Mouse (Mus musculus) urinary bladder, adult 18-20 months (tissue): Measurements from ENCODE around the gene Prelp.
A peak's percentile ranks its signal among the peaks of the same experiment; 100 is the strongest.

Experiments
- DNase-seq, 2 experiments: peaks; one replicate each; pipeline ENCODE4 v3.0.0; 2022; ENCODE audit warnings: low spot score in 2 of 2, mixed read lengths in 2 of 2

The Prelp gene

DNA sequence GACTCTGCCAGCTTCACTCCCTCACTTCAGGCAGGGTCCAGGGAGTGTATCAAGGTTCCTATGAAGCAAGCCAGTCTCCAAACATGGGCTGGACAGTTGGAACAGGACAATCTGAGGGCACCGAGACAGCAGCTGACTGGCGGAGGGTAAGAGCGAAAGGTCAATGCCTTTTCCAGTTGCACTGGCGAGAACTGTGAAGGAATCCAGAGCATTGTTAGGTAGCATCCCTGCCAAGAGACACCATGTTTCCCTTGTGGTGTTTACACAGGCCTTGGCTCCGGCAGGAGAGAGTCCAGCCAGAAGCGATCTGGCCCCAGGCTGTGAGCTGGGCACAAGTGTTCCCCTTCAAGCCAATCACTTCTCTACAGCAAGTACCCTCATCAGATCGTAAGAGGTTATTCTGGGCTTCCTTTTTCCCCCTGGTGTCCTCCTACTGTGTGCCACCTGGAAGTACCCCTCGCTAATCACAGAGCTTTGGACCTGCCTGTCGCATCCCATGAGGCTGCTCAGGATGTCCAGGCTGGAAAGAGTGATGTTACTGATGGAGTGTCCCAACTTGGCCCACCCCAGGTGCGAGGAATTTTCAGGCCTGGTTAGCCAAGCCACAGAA is 13.2 kb upstream of the Prelp start:
- DNase-seq: no peak

DNA sequence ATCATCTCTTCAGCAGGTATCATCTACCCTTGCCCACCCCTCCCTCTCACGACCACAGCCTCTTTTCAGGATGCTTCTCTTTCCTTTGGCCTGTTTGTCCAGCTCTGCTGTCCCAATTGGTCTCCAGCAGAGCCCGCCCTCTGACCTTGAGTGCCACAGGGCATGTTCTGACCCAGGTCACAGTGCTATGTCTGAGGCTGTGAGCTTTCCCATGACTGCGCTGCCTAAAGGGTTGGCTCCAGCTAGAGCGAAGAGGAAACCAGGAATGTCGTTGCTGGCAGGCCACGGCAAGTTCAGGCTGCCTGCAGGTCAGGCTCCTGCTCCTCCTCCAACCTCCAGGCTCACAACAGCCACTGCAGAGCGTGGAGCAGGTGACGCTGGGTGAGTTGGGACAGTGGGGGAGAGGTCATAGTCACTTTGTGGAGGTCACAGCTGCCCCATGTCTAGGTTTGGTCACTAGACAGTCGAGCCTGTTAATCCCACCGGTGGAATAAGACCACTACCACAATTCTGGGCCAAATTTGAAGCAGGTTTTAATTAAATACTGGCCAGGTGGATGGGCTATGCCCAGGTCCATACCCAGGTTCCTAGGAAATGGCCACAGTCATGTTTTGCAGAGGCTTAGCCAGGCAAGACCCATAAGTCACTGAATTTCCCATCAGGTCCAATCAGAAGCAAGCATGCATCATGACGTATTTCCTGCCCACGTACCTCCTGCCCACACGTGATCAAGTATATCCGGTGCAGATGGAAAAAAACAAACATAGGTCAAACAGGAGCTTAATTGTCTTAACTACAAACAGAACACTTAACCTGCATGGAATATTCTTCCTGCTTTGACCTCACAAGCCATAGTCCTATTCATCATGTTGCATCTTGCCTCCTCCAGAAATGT is 12.3 kb upstream of the Prelp start:
- no peak for DNase-seq

GRCm38 (mm10) chr1:133929980-133930379 is 8.8 kb upstream of the Prelp start:
- no peak for DNase-seq

DNA sequence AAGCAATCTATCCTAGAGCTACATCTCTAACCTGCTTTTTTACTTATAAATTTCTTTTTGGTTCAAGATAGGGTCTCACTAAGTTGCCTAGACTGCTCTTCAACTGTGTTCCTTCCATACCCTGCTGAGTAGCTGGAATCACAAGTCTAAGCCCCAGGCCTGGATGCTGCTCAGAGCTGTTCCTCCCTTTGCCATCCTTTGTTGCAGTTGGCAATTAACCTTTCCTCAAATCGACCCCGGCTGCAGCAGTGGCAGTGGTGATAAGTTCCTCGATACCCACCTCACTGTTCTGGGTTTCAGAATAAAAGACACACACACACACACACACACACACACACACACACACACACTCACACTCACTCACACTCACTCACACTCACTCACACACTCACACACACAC is 4.0 kb upstream of the Prelp start:
- no peak for DNase-seq

DNA sequence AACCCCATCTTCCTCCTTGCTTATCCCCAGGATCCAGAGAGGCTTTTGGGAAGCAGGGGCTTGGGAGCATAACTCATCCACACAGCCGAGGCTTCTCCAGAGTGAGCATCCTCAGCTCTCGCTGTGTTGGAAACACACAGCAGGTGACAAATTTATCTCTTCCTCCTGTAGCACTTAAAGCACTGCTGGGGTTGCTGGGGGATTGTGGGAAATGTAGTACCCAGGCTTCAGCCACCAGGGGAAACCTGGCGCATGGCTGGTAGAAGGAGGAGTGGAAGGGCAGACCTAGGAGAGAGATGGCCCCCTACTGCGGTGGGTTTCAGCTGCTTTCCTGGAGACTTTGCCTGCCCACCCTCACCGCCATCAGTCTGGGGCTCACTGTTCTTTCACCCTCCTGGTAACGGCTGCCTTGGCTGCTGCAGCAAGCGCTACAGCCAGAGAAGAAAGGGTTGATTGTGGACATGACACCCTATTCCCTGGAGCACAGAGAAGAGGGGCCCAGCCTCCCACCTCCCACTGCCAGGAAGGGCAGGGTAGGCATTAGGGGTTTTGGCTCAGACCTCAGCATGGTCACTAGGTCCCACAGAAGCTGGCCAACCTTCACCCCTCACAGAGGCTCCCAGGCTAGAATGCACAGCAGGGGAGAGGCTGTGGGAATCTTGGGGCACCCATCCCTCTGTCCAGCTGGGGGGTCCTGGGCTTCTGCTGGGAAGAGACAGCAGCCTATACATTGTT is 3.1 kb upstream of the Prelp start:
- DNase-seq: no peak

DNA sequence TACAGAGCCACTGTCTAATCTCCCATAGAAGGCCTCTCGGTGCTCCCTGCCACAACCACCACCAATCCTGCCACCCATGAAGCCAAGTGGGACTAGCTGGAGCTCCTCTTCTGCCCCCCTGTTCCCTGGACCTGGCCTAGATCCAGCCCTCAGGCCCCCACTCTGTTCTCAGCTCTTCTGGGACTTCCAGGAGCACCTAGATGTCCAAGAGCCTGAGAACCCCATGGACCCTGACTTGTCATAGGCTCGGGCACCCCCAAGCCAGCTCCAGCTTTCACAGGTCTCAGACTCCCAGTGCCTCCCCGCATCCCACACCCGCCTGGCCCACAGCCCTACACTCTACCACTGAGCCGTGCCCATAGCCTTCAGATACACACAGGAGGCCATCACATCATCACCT is 1.9 kb upstream of the Prelp start:
- no peak for DNase-seq

DNA sequence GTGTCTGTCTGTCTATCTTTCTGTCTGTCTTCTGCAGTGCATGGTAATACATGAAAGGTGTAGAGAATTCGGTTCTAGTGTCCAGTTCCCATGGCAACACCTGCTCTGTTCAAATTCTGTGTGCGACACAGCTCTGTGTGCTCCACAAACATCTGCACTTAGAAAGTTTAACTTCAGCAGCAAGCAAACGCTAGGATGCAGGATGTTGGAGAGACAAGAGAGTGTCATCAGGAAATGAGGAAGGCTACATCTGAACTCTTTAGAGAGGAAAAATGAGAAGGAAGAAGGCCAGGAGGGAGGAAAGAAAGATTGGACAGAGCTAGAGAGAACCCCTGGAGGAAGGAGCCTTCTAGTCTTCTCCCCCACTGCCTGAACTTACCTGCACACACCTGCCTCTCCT is 338 bp downstream of the Prelp start:
- no peak for DNase-seq

DNA sequence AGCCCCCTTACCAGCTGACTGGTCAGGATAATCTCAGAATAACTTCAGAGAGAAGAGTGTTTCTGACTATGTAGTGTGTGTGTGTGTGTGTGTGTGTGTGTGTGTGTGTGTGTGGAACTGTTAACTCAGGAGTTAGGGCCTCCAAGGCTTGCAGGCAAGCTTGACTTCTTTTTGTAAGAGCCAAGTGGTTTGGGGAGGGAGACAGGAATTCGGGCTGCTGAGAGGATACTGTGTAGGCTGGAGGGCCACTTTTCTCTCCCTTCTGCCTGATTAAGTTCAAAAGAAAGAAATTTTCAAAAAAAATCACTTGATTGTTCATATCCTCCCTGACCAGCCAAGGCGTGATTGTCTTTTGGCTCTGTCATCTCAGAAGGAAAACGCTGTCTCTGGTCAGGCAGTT is 813 bp downstream of the Prelp start:
- no peak for DNase-seq

- no peak for DNase-seq
Observed at GRCm38 (mm10) chr1:133918088-133918470, 3.1 kb downstream of the Prelp start.

- peak in 1 of 2 experiments; percentile 43 for DNase-seq
Observed at GRCm38 (mm10) chr1:133917456-133918087, 3.6 kb downstream of the Prelp start.

GRCm38 (mm10) chr1:133915723-133916355 is 5.4 kb downstream of the Prelp start:
- DNase-seq: peak in 1 of 2 experiments; percentile 78

DNA sequence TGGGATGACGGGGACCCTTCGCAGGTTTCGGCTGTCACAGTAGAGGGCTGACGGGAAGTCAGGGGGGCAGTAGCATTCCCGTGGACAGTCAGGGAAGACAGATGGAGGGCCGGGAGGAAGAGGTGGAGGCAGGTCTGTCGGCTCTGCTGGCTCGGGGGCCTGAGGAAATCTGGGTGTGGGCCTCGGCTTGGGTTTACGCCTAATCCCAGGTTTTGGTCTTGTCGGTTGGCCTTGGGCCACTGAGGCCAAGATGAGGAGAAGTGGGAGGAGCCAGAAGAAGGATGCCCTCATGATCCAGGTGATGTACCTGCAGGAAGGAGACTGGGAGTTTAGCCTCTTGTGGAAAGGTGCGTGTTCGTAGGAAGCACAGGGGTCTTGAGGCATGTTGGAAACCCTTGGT is 6.1 kb downstream of the Prelp start:
- DNase-seq: no peak

DNA sequence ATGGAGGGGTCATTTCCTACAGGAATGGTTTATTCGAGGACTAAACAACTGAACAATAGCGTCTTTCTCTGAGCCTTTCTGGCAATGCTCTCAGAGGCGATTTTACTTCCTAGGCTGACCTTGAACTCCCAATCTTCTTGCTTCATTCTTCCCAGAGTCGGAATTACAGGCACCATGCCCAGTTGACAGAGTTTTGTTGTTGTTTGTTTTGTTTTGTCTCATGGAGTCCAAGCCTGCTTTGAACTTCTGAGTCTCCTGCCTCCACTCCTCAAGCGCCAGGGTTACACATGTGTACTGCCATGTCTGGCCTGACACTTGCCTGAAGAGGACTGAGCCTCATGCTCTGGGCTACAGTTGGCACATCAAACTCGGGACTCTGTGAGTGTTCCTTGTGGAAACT is 8.2 kb downstream of the Prelp start:
- DNase-seq: no peak

- DNase-seq: peak in 1 of 2 experiments; percentile 47
Observed at GRCm38 (mm10) chr1:133911456-133911855, 9.8 kb downstream of the Prelp start.

- no peak for DNase-seq
Observed at GRCm38 (mm10) chr1:133911008-133911407, 10.2 kb downstream of the Prelp start.

- no peak for DNase-seq
Observed at GRCm38 (mm10) chr1:133910108-133910507, 11.1 kb downstream of the Prelp start.

DNA sequence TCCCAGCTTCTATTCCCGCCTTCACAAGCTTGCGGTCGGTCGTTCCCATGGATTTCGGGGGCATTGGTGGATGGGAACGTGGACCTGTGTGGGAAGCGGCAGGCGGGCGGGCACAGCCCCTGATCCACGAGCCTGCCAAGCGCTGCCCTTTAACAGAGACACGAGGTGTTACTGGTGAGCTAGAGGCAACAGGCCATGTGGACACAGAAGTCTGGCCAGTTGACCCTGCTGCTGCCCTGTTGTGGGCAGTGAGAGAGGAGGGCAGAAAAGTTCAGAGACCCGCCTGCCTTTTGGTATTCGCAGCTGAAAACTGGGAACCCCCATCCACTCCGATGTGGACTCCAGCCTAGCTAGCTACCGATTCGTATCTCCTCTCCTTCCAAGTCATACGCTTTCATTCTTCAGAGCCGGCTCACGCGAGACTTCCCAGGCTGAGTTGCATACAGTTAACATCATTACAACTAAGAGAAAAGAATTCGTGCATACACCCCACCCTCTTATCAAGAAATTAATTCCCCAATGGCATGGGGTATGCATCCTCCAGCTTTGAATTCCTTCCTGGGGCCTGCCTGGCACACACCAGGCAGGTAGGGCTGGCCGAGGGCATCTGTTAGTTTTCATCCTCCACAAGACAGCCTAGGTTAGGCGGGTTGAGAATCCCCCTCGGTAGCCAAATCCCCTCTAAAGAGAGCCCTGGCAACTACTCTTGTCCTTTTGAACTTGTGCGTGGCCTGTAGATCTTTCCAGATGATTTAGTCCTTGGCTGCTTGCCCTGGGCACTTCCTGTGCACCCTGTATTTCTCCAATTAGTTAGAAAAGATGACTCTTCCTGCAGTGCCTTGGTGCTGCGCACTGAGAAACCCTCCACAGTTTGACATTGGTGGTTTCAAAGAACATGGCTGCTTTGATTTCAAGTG is 12.3 kb downstream of the Prelp start:
- peak in 1 of 2 experiments; percentile 49 for DNase-seq

GRCm38 (mm10) chr1:133907949-133908658 is 13.1 kb downstream of the Prelp start, which contains the start of gene Optc:
TSS of gene Optc (minus strand) at chr1:133907999.
- DNase-seq: no peak

DNA sequence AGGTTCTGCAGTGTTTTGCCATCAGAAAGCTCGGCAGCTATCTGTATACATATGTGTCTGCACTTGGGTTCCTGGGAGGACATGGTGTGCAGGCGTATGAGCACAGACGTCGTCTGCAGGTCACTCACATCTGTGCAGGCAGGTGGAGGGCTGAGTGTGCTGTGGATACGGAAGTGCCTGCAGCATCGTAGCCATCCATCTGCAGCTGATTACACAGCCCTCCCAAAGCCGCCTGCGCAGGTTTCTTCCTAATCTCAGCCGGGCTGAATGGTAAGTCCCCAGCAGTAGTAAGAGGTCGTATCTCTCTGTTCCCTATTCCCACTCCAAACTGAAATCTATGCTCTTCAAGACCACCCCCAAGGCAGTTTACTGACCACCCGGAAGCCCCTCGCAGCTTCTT is 14.8 kb downstream of the Prelp start:
- DNase-seq: no peak

GRCm38 (mm10) chr1:133900825-133901224 is 20.4 kb downstream of the Prelp start:
- no peak for DNase-seq
